Mouse (Mus musculus) layer of hippocampus, adult 9-10 months (tissue): ENCODE results near the gene Eif4e2.

ENCODE experiments used
- DNase-seq: peaks from one replicate; pipeline ENCODE4 v3.0.0; 2022; ENCODE audit warnings: low spot score

Gene Eif4e2

GRCm38 (mm10) chr1:87263796-87264133 lies 50.1 kb downstream of the Eif4e2 start:
- no peak for DNase-seq

GRCm38 (mm10) chr1:87264134-87265006 lies 50.7 kb downstream of the Eif4e2 start, which contains the start of gene Efhd1:
TSS of gene Efhd1 (plus strand) at chr1:87264363.
- DNase-seq: no peak

- DNase-seq: no peak
Observed at GRCm38 (mm10) chr1:87265200-87265599, 51.5 kb downstream of the Eif4e2 start.

GRCm38 (mm10) chr1:87266296-87267090 lies 52.8 kb downstream of the Eif4e2 start:
- no peak for DNase-seq

- DNase-seq: no peak
Observed at GRCm38 (mm10) chr1:87270204-87270603, 56.5 kb downstream of the Eif4e2 start.

GRCm38 (mm10) chr1:87270641-87271467 lies 57.1 kb downstream of the Eif4e2 start:
- no peak for DNase-seq

- no peak for DNase-seq
Observed at GRCm38 (mm10) chr1:87271596-87271995, 57.9 kb downstream of the Eif4e2 start.

- DNase-seq: no peak
Observed at GRCm38 (mm10) chr1:87272462-87272861, 58.7 kb downstream of the Eif4e2 start.

- no peak for DNase-seq
Observed at GRCm38 (mm10) chr1:87273514-87273942, 59.8 kb downstream of the Eif4e2 start.

GRCm38 (mm10) chr1:87274134-87274533 lies 60.4 kb downstream of the Eif4e2 start:
- DNase-seq: no peak

- DNase-seq: no peak
Observed at GRCm38 (mm10) chr1:87275151-87275550, 61.4 kb downstream of the Eif4e2 start.

GRCm38 (mm10) chr1:87276056-87276455 lies 62.3 kb downstream of the Eif4e2 start:
- DNase-seq: no peak

- no peak for DNase-seq
Observed at GRCm38 (mm10) chr1:87280281-87280680, 66.6 kb downstream of the Eif4e2 start.

- no peak for DNase-seq
Observed at GRCm38 (mm10) chr1:87281599-87282412, 68.1 kb downstream of the Eif4e2 start.

- DNase-seq: no peak
Observed at GRCm38 (mm10) chr1:87282413-87282788, 68.7 kb downstream of the Eif4e2 start.

- no peak for DNase-seq
Observed at GRCm38 (mm10) chr1:87283410-87283960, 69.8 kb downstream of the Eif4e2 start.

- no peak for DNase-seq
Observed at GRCm38 (mm10) chr1:87287105-87287504, 73.4 kb downstream of the Eif4e2 start.
